Mouse (Mus musculus) adrenal gland, postnatal 10 days (tissue): ENCODE measurements around the gene Isg20l2. TPM values are rescaled to one million over a fixed set of nuclear protein-coding genes. Genes with fewer than 3 reads are reported as not detected.

Experiments
- DNase-seq: peaks from one replicate; pipeline ENCODE4 v3.0.0; 2021; ENCODE audit warnings: mixed read lengths
- total RNA-seq, 2 experiments: library from RNA; stranded (reverse); gene quantifications; 2 replicates each; pipeline ENCODE4 v1.2.3; 2021

Isg20l2 gene
- total RNA-seq, 2 experiments from 2014 or later, result 22.9 to 24.3 TPM

DNA sequence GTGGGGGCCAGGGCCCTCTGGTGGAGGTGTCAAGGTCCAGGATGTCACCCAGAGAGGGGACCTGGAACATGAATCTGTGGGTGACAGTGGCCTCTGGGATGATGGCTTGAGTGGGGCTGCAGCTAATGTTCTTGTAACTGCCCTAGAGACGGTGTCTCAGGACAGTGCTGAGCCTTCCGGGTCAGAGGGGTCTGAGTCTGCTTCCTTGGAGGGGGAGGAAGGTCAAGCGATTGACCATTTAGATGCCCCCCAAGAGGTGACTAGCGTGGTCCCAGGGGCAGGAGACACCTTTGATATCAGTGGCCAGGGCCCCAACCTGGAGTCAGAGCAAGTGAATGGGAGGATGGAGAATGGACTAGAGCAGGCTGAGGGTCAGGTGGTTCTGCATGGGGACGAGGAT, 49.4 kb downstream of the Isg20l2 start:
- no peak for DNase-seq

DNA sequence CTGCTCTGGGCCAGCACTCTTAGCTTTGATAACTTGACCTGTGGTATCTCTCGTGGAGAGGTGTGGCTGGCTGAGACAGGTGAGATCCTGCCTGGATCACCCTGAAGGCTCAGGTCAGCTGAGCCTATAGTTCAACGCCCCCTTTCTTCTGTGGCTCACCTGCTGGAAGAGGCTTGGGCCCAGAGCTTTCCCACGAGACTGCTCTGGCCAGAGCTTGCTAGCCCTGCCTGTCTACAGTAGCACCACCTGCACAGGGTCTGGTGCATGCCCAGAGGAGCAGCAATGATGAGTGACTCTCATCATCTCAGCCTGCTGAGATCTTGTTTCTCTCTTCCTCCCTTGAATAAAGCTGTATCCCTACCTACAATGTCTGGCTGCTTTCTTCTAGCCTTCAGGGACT, 50.0 kb downstream of the Isg20l2 start:
- no peak for DNase-seq

DNA sequence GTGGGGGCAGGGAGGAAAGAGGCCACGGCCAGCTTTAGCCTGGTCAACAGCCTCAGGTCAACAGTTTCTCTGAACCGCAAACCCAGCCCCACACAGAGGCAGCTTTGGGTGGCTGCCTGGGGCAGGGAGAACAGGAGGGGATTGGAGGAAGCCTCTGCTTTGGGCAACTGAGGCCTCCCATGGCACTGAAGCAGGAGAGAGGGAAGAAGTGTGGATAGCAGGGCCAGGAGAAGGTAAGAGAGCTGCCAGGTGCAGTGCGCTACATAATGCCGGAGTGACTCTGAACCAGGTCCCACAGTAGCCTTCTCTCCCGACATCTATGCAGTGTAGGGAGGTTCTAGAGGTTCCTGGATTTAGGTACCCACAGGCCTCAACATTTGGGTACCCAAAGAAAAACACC, 50.6 kb downstream of the Isg20l2 start:
- no peak for DNase-seq

DNA sequence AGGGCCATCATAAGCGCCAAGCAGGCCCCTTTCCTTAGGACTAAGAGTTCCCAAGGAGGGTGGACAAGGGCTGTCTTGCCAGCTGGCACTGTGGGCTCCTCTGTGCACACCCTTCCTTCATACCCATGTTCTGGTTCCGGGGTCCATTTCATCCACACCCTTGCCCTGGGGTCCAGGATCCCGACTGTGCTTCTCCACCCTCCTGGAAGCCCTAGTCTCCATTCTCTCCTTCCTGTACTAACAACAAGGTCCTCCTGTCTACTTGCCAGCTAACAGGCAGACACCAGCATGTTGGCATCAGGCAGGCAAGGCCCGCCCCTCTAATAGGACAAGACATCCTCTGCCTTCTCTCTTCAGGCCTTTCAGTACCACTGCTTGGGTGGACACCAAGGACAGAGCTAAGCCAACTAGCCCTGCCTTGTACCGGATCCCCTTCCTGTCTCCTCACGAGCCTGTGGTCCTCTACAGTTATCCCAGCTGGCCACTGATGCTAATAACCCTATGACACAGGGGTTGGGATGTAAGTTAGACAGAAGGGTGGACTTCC, 51.2 kb downstream of the Isg20l2 start:
- DNase-seq, result no peak

DNA sequence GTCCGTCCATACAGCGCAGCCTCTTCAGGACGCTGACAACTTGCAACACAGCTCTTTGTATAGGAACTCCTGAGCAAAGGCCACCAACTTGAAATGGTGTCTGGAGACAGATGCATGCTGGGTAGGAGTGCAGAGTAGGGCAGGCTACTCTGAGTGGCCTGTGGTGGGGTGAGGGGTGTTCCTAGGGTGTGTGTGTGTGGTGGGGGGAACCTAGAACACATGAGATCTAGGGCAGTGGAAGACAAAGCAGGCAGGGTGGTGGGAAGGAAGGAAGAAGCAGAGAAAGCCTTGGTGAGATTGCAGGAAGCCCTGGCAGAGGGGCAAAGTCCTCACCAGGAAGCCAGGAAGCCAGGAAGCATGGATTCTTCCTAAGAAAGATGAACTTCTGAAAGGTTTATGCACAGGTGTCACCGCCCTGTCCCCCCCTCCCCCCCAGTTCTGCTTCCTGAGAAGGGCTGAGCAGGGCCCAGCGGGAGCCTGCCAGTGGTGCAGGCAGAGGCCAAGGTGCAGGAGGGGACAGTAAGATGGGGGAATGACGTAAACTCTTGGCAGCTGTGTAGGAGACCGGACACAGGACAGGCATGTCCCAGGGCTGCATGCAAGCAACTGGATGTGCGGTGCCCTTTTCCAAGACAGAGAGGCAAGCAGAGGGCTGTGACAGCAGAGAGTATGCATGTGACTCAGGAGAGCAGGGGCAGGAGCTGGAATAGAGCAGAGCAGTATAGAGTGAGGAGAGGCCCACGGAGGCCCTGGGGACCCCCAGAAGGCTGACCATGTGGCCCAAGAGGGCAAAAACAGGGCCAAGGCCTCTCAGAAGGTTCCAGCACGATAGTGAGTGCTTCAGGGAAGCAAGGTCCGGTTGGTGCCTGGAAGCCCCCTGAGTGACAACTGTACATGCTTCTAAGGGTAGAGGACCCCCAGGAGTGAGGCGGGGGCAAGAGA, 52.1 kb downstream of the Isg20l2 start:
- DNase-seq, result peak; percentile 68

DNA sequence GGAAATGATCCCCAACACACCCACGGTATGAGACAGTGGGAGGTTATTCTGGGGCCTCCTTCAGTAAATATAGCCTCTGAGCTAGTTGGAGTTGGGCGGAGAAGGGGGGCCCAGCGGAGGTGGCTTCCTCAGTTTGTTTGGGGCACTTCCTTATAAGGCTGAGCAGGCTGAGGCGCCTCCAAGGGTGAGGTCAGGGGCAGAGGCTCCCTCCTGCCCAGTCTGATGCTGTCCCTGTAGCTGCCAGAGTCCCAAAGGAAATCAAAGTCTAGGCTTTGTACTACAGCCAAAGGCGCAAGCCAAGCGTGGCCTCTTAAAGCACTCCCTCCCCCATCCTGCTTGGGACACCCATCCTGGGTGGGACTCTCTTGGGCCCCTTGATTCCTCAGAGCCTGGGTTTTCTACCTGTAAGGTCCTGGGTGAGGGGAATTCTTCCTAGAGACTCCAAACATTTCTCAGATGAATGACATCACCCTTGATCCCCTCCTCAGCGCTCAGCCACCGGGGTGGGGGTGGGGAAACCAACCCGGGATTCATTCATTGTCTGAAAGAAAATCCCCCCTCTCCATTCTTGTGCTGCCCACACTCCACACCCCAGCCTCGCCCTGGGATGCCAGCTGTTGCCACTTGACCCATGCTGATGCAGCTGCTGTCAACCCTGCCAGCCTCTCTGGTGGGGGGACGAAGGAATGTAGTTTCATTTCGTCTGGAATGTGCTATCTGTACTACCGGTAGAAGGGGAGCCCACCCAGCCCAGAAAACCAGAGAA, 52.9 kb downstream of the Isg20l2 start:
- peak; percentile 47 for DNase-seq

DNA sequence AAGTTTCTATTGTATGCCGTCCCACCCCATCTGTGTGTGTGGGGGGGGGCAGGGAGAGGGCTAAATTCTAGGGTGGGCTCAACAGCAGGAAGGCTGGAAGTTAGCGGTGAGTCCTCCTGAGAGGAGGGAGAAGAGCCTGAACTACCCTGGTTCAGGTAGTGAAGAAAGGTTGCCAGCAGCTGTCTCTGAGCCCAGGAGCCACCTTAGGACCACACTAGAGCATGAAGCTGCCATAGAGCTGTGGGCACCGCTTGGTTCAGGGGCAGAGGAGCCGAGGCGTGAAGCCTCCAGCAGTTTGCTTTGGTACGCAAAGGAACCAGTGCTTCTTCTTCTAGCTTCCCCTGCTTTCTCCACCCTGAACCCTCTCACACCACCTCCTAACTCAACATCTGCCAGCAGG, 53.5 kb downstream of the Isg20l2 start:
- DNase-seq, result no peak

DNA sequence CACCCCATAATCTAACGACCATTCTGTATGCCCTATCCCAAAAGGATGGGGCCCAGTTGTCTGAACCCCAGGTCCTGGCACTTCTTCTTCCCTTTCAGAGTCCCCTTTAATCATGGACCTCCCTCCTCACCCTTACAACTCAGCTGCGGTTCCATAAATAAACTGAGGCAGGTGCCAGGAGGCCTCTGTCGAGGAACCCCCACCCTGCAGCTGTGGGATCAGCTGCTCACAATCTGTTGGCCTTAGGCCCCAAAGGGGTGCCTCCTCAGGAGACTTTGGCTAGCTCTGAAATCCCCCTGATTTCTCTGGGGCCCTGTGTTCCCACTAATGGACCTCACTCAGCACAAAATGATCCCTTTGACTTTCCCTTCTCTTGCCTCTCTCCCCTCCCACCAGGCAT, 54.0 kb downstream of the Isg20l2 start:
- no peak for DNase-seq

DNA sequence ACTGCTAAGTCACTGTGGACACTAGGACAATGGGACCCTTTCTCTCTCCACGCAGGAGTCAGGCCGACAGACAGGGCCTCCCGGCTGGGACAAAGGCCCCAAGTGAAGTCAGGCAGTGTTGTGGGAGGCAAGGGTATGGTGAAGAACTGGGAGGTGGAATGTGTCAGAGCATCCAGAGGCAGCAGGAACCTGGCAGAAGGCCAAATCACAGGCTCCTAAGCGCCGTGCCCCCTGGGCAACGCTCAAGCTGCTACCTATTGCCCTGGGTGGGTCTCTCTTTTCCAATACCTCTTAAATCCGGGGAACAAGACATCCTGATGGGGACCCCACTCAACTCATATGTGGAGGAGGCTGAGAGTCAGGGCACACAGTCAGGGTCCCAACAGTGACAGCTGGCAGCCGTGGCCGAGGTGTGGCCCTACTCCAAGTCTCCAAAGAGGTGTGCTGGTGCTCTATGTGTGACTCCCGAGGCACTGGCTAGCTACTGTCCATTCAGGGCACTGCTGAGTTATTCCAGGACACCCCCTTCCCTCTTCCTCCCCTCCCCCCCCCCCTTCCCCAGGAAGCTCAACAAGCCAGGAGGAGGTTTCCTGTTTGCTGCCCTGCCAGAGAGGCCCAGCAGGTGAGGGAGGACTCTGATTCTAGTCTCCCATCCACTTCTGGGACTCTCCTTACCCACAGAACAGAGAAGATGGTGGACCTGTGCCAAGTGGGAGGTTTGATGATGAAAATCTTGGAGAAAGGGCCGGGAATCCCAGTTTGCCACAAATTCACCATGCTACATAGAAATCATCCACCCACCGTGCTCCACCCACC, 55.6 kb downstream of the Isg20l2 start:
- DNase-seq, result no peak

DNA sequence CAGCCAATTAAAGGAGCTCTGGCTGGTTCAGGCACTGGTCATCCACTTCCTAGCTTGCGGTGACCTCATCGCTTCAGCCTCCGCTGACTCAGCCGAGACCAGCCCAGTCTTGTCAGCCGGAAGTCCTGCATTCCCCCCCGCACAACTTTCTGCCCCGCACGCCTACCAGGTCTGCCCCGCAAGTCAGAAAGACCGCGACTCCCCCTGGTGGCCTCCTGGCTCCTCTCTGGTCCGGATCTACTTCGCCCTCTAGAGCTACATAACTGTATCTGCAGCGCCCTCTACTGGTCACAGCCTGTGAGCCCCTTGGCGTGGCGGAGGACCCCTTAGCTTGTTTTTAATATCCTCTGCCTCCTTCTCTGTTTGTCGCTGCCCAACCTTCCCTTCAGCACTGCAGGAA, 56.8 kb downstream of the Isg20l2 start:
- DNase-seq, result peak; percentile 97

DNA sequence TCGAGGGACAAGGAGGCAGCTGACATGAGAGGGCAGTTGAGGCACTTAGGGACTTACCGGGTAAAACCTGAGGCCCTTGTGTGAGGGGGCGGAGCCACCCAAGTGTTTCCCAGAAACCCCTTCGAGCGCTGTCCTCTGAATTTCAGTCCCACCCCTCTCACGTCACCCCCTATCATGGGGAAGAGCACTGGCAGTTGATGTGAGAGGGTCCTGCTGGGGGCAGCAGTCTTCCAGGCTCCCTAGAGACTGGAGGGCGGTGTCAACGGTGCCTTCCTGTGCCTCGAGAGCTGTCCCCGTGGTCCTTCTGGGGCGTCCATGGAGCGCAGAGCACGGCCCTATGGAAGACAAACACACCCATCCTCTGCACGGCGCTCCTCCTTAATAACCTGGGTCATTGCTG, 57.5 kb downstream of the Isg20l2 start:
- DNase-seq, result no peak

DNA sequence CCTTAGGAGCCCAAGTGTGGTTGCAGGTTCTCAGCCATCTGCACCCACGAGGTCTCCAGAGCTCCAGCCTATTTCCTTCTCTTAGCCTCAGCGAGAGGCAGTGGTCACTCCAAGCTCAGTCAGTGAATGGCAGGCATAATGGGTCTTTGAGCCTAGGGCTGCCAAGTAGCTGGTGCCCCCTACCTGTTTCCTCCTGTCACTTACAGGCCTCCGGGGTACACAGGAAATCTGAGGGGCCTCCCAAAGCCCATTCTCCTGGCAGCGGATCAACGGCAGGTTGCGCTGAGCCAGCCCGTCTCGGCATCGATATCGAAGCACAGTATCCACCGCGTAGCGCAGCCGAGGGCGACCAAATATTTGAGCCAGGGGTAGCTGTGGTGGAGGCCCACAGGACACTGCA, 58.0 kb downstream of the Isg20l2 start:
- no peak for DNase-seq

DNA sequence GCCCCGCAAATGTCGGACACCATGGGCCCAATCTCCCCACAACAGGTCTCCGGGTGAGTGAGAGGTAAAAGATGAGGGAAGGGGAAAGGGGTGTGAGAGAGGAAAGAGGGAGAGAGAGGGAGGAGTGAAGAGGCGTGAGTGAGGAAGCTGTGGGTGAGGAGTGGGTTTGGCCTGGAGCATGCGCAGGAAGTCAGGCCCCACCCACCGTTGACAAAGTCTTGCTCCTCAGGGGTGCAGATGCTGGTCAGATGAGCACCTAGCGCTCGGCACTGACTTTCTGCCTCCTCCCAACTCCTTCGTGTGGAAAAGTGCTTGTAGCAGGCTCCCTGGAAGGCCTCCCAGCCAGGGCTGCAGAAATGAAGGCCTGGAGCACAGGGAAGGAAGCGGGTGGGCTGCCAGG, 59.8 kb downstream of the Isg20l2 start:
- DNase-seq, result no peak

Other genes with a start within 250 kb of the Isg20l2 start
- under 1 TPM; 0.24 to 0.58 TPM for gene Lrrc71, start 181.7 kb upstream of the Isg20l2 start, total RNA-seq
- 10 to 100 TPM; 11.6 to 23.6 TPM for gene Ntrk1, start 135.2 kb upstream of the Isg20l2 start, total RNA-seq
- gene Insrr, start 133.4 kb upstream of the Isg20l2 start, total RNA-seq, result 1 to 10 TPM in 1 of 2 experiments, under 1 TPM in 1; 0.99 to 2.7 TPM
- 10 to 100 TPM; 29.7 to 30.9 TPM for gene Pear1, start 106.0 kb upstream of the Isg20l2 start, total RNA-seq
- 1 to 10 TPM in 1 of 2 experiments, under 1 TPM in 1; 0.61 to 1.1 TPM for gene Sh2d2a, start 83.6 kb upstream of the Isg20l2 start, total RNA-seq
- 10 to 100 TPM; 49.9 to 54.9 TPM for gene Prcc, start 44.7 kb upstream of the Isg20l2 start, total RNA-seq
- gene Hdgf, start 24.0 kb upstream of the Isg20l2 start, total RNA-seq, result 100 to 1,000 TPM; 161 to 162 TPM
- 100 to 1,000 TPM; 104 to 123 TPM for gene Mrpl24, start 10.8 kb upstream of the Isg20l2 start, total RNA-seq
- gene Rrnad1, start 403 bp downstream of the Isg20l2 start, total RNA-seq, result 10 to 100 TPM; 12.4 to 16.3 TPM
- gene Crabp2, start 18.4 kb downstream of the Isg20l2 start, total RNA-seq, result under 1 TPM; 0.48 to 0.76 TPM
- gene Nes, start 40.8 kb downstream of the Isg20l2 start, total RNA-seq, result 10 to 100 TPM; 17.7 to 23.3 TPM
- gene Bcan, start 69.9 kb downstream of the Isg20l2 start, total RNA-seq, result 10 to 100 TPM; 18.7 to 20.0 TPM
- not detected for gene Hapln2, start 97.3 kb downstream of the Isg20l2 start, total RNA-seq
- 10 to 100 TPM; 12.1 to 12.4 TPM for gene Gpatch4, start 112.8 kb downstream of the Isg20l2 start, total RNA-seq
- gene Naxe, start 128.2 kb downstream of the Isg20l2 start, total RNA-seq, result 100 to 1,000 TPM; 140 to 150 TPM
- not detected for gene Ttc24, start 148.0 kb downstream of the Isg20l2 start, total RNA-seq
- 10 to 100 TPM in 1 of 2 experiments, 1 to 10 TPM in 1; 6.9 to 11.5 TPM for gene Iqgap3, start 151.7 kb downstream of the Isg20l2 start, total RNA-seq
- gene Mef2d, start 212.1 kb downstream of the Isg20l2 start, total RNA-seq, result 10 to 100 TPM; 85.7 to 86.6 TPM